Mouse (Mus musculus): ENCODE results near the gene Gm27029. TPM values are rescaled to one million over a fixed set of nuclear protein-coding genes. Genes with fewer than 3 reads are reported as not detected.

Gm27029 gene
- polyA plus RNA-seq, 1 experiment from 2014 or later, result 14.0 TPM

GRCm38 (mm10) chr11:101465869-101466551, 41.4 kb upstream of the Gm27029 start, which contains the start of gene Vat1:
TSS of gene Vat1 (minus strand) at chr11:101466230.
- peaks cover 17% of the 10 kb centered on the region for H3K36me3 ChIP-seq
- H3K27ac ChIP-seq (ENCODE audit: poor library complexity, severe bottlenecking), result peak within 1 kb of the TSS; percentile 83
- ATAC-seq (ENCODE audit: insufficient number of reproducible peaks, low FRiP score), result peak; percentile 83
- no peaks in the 10 kb centered on the region for H3K27me3 ChIP-seq (replicated peaks)
- H3K4me2 ChIP-seq, result peak within 1 kb of the TSS; percentile 95
- H3K4me1 ChIP-seq (replicated peaks), result peaks cover 52% of the 10 kb centered on the region
- peak within 1 kb of the TSS; percentile 89 for H3K9ac ChIP-seq
- H3K9me3 ChIP-seq (replicated peaks), result no peaks in the 10 kb centered on the region
- WGBS, result 1% methylated on average over 60 of the region's 60 CpGs
- peak within 1 kb of the TSS; percentile 93 for H3K4me3 ChIP-seq

- WGBS, result under 1% methylated on average over 51 of the region's 51 CpGs
- peak overlapping the region; percentile 89 for H3K9ac ChIP-seq
- H3K4me2 ChIP-seq, result peak overlapping the region; percentile 92
- H3K9me3 ChIP-seq (replicated peaks), result no peaks in the 10 kb centered on the region
- no peaks in the 10 kb centered on the region for H3K27me3 ChIP-seq (replicated peaks)
- peaks cover 23% of the 10 kb centered on the region for H3K36me3 ChIP-seq
- H3K4me3 ChIP-seq, result peak overlapping the region; percentile 93
- ATAC-seq (ENCODE audit: insufficient number of reproducible peaks, low FRiP score), result peak; percentile 63
- H3K27ac ChIP-seq (ENCODE audit: poor library complexity, severe bottlenecking), result peak overlapping the region; percentile 83
- H3K4me1 ChIP-seq (replicated peaks), result peaks cover 49% of the 10 kb centered on the region
These were observed 40.7 kb upstream of the Gm27029 start for GRCm38 (mm10) chr11:101465101-101465868.

GRCm38 (mm10) chr11:101464211-101465100, 39.9 kb upstream of the Gm27029 start, which contains the start of gene Rnd2:
TSS of gene Rnd2 (plus strand) at chr11:101464999.
- Histone ChIP-seq H3K4me3 (peak within 1 kb of the TSS; percentile 93), H3K27me3 (replicated peaks) (no peaks in the 10 kb centered on the region), H3K4me2 (peak within 1 kb of the TSS; percentile 92), H3K9ac (peak within 1 kb of the TSS; percentile 89), H3K4me1 (replicated peaks) (peaks cover 52% of the 10 kb centered on the region), H3K36me3 (peaks cover 32% of the 10 kb centered on the region), H3K27ac (ENCODE audit: poor library complexity, severe bottlenecking) (peak within 1 kb of the TSS; percentile 83), H3K9me3 (replicated peaks) (no peaks in the 10 kb centered on the region)
- ATAC-seq (ENCODE audit: insufficient number of reproducible peaks, low FRiP score), result no peak
- WGBS, result 10% methylated on average over 12 of the region's 12 CpGs

GRCm38 (mm10) chr11:101462583-101463440, 38.2 kb upstream of the Gm27029 start:
- WGBS, result 48% methylated on average over 13 of the region's 13 CpGs
- H3K27ac ChIP-seq (ENCODE audit: poor library complexity, severe bottlenecking), result no peak overlapping the region
- no peak overlapping the region for H3K9ac ChIP-seq
- H3K4me2 ChIP-seq, result 0 out of 2 replicates have a peak overlapping the region, but pooled peaks have one; percentile 6
- no peak for ATAC-seq (ENCODE audit: insufficient number of reproducible peaks, low FRiP score)
- H3K4me1 ChIP-seq (replicated peaks), result peaks cover 43% of the 10 kb centered on the region
- peaks cover 47% of the 10 kb centered on the region for H3K36me3 ChIP-seq
- H3K9me3 ChIP-seq (replicated peaks), result no peaks in the 10 kb centered on the region
- no peaks in the 10 kb centered on the region for H3K27me3 ChIP-seq (replicated peaks)
- no peak overlapping the region for H3K4me3 ChIP-seq

DNA sequence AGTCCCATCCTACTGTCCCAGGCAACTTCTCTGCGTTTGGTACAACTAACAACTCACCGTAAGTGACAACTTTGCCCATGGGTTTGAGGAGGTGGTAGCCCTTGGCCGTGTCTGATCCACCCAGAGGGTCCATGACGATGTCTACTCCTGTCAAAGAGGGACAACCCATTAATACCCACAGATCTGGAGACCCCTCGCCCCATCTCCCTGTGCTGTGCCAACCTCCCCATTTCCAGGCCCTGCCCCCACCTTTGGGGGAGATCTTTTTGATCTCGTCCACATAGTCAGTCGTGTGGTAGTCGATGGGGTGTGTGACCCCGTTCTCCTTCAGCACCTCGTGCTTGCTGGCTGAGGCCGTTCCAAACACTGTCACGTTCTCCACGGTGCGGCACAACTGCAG, 37.5 kb upstream of the Gm27029 start:
- ATAC-seq (ENCODE audit: insufficient number of reproducible peaks, low FRiP score), result no peak
- WGBS, result 88% methylated on average over 14 of the region's 14 CpGs
- H3K36me3 ChIP-seq, result peaks cover 54% of the 10 kb centered on the region
- H3K4me1 ChIP-seq (replicated peaks), result peaks cover 41% of the 10 kb centered on the region
- no peak overlapping the region for H3K9ac ChIP-seq
- H3K27ac ChIP-seq (ENCODE audit: poor library complexity, severe bottlenecking), result no peak overlapping the region
- no peaks in the 10 kb centered on the region for H3K27me3 ChIP-seq (replicated peaks)
- H3K4me3 ChIP-seq, result no peak overlapping the region
- no peaks in the 10 kb centered on the region for H3K9me3 ChIP-seq (replicated peaks)
- no peak overlapping the region for H3K4me2 ChIP-seq

GRCm38 (mm10) chr11:101460321-101460720, 35.7 kb upstream of the Gm27029 start:
- no peak overlapping the region for H3K4me2 ChIP-seq
- 84% methylated on average over 15 of the region's 15 CpGs for WGBS
- no peak overlapping the region for H3K4me3 ChIP-seq
- H3K27me3 ChIP-seq (replicated peaks), result no peaks in the 10 kb centered on the region
- no peak overlapping the region for H3K9ac ChIP-seq
- peaks cover 65% of the 10 kb centered on the region for H3K36me3 ChIP-seq
- no peak overlapping the region for H3K27ac ChIP-seq (ENCODE audit: poor library complexity, severe bottlenecking)
- peaks cover 35% of the 10 kb centered on the region for H3K4me1 ChIP-seq (replicated peaks)
- ATAC-seq (ENCODE audit: insufficient number of reproducible peaks, low FRiP score), result no peak
- no peaks in the 10 kb centered on the region for H3K9me3 ChIP-seq (replicated peaks)

- WGBS, result 48% methylated on average over 6 of the region's 6 CpGs
- H3K4me1 ChIP-seq (replicated peaks), result peaks cover 33% of the 10 kb centered on the region
- H3K36me3 ChIP-seq, result peaks cover 65% of the 10 kb centered on the region
- no peaks in the 10 kb centered on the region for H3K27me3 ChIP-seq (replicated peaks)
- H3K9me3 ChIP-seq (replicated peaks), result no peaks in the 10 kb centered on the region
- no peak overlapping the region for H3K4me3 ChIP-seq
- no peak overlapping the region for H3K4me2 ChIP-seq
- ATAC-seq (ENCODE audit: insufficient number of reproducible peaks, low FRiP score), result no peak
- no peak overlapping the region for H3K27ac ChIP-seq (ENCODE audit: poor library complexity, severe bottlenecking)
- H3K9ac ChIP-seq, result 0 out of 2 replicates have a peak overlapping the region, but pooled peaks have one; percentile 9
These were observed 35.1 kb upstream of the Gm27029 start for GRCm38 (mm10) chr11:101459716-101460115.

DNA sequence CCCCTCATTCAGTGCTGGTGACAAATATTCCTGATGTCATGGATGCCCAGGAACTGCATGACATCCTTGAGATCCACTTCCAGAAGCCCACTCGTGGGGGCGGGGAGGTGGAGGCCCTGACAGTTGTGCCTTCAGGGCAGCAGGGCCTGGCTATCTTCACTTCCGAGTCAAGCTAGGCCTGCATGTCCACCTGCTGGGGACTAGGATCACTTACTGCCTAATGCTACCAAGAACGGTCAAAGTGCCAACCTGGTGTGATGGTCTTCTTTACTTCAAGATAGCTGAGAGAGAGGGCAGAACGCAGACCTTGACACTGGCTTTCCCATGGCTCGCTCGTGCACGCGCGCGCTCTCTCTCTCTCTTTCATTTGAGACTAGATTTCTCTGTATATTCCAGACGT, 33.6 kb upstream of the Gm27029 start:
- 83% methylated on average over 12 of the region's 12 CpGs for WGBS
- Histone ChIP-seq H3K4me3 (no peak overlapping the region), H3K27me3 (replicated peaks) (no peaks in the 10 kb centered on the region), H3K9ac (no peak overlapping the region), H3K9me3 (replicated peaks) (no peaks in the 10 kb centered on the region), H3K4me1 (replicated peaks) (peaks cover 22% of the 10 kb centered on the region), H3K27ac (ENCODE audit: poor library complexity, severe bottlenecking) (no peak overlapping the region), H3K4me2 (no peak overlapping the region), H3K36me3 (peaks cover 65% of the 10 kb centered on the region)
- no peak for ATAC-seq (ENCODE audit: insufficient number of reproducible peaks, low FRiP score)

DNA sequence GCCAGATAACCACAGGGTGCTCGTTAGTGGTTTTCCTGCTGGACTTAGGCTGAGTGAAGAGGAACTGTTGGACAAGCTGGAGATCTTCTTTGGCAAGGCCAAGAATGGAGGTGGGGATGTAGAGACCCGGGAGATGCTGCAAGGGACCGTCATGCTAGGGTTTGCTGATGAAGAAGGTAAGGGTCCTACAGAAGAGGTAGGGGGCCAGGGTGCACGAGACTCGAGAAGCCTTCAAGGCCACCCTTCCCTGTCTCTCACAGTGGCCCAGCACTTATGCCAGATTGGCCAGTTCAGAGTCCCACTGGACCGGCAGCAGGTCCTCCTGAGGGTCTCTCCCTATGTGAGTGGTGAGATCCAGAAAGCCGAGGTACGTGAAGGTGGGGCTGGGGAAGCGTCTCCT, 33.0 kb upstream of the Gm27029 start:
- Histone ChIP-seq H3K27me3 (replicated peaks) (no peaks in the 10 kb centered on the region), H3K27ac (ENCODE audit: poor library complexity, severe bottlenecking) (no peak overlapping the region), H3K9me3 (replicated peaks) (no peaks in the 10 kb centered on the region), H3K4me2 (no peak overlapping the region), H3K9ac (no peak overlapping the region), H3K4me1 (replicated peaks) (peaks cover 16% of the 10 kb centered on the region), H3K36me3 (peaks cover 64% of the 10 kb centered on the region), H3K4me3 (no peak overlapping the region)
- ATAC-seq (ENCODE audit: insufficient number of reproducible peaks, low FRiP score), result no peak
- WGBS, result 87% methylated on average over 9 of the region's 9 CpGs

GRCm38 (mm10) chr11:101455627-101456026, 31.0 kb upstream of the Gm27029 start:
- no peaks in the 10 kb centered on the region for H3K27me3 ChIP-seq (replicated peaks)
- no peaks in the 10 kb centered on the region for H3K9me3 ChIP-seq (replicated peaks)
- no peak overlapping the region for H3K27ac ChIP-seq (ENCODE audit: poor library complexity, severe bottlenecking)
- peaks cover 19% of the 10 kb centered on the region for H3K4me1 ChIP-seq (replicated peaks)
- ATAC-seq (ENCODE audit: insufficient number of reproducible peaks, low FRiP score), result no peak
- peaks cover 45% of the 10 kb centered on the region for H3K36me3 ChIP-seq
- H3K4me3 ChIP-seq, result no peak overlapping the region
- H3K9ac ChIP-seq, result no peak overlapping the region
- 91% methylated on average over 7 of the region's 7 CpGs for WGBS
- no peak overlapping the region for H3K4me2 ChIP-seq
